ENCODE assay signal across 11 mouse cellular contexts in the genomic region with DNA sequence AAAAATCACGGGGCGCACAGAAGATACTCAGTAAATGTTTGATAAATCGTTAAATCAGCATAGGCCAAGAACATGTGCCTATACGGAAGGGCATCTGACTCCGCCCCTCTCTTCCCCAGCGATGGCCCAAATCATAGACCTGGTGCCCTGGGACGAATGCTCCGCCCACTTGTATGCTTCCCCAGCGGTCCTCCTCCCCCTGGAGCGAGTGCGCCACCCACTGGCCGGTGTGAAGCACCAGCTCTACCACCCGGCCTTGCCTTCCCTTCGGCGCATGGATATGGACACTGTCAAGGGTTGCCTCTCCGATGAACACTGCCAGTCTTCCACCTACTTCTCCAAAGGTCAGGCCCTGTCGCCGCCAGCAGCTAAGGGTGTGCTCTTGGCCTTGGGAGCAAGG. TPM values are rescaled to one million over a fixed set of nuclear protein-coding genes. Genes with fewer than 3 reads are reported as not detected.
DNase-seq lines count a peak whose midpoint lies in the region; ATAC-seq and TF ChIP-seq lines count a peak whose summit lies in the region.
"Had no signal": no experiment of that assay in that cellular context is flagged by ENCODE, and none has a peak within 500 bp of the region (broad histone marks: within the 10 kb centered on the region; RNA-seq: fewer than 3 reads in every experiment).

No protein-coding gene starts in this region.

- no peaks in the 10 kb centered on the region for H3K4me1 ChIP-seq in lung, embryonic 15.5 days
- H3K4me1 ChIP-seq in lung, adult 2 months (ENCODE audit: control insufficient read depth, insufficient read depth, low read length), result no peaks in the 10 kb centered on the region

- H3K27me3 ChIP-seq in lung, embryonic 15.5 days, result no peaks in the 10 kb centered on the region
- H3K27me3 ChIP-seq in splenic B cell, adult 2 months (ENCODE audit: control insufficient read depth, insufficient read depth, low read length, poor library complexity, severe bottlenecking), result no peaks in the 10 kb centered on the region

- no peak overlapping the region for H3K4me3 ChIP-seq in lung, embryonic 15.5 days
- no peak overlapping the region for H3K4me3 ChIP-seq in lung, adult 2 months (replicated peaks; ENCODE audit: extremely low read depth, low read depth, low read length)

- no peaks in the 10 kb centered on the region for H3K9me3 ChIP-seq in lung, embryonic 15.5 days

- 67% methylated on average over 18 of the region's 18 CpGs for WGBS in lung, embryonic 15.5 days
- WGBS in lung, adult 2 months, result 69% methylated on average over 18 of the region's 18 CpGs

- peak; percentile 19 for DNase-seq in gastrocnemius, adult 18-20 months (ENCODE audit: low spot score)
- DNase-seq in gastrocnemius, postnatal 36 days, result no peak
- DNase-seq in lung, adult 2 months, result no peak
- DNase-seq in adrenal gland, postnatal 10 days, result peak; percentile 74
- peak; percentile 19 for DNase-seq in splenic B cell, adult 2 months (ENCODE audit: low read depth, low spot score)
- no peak for DNase-seq in urinary bladder, adult 2 months (ENCODE audit: low spot score)
- no peak for DNase-seq in frontal cortex, postnatal 14 days (ENCODE audit: low spot score in 2 of 2)

- TF ChIP-seq POLR2A in lung, adult 2 months (IDR thresholded peaks at IDR 0.05; ENCODE audit: borderline replicate concordance, extremely low read depth, low read depth, low read length), result no peak

- 0 out of 2 replicates have a peak, but pooled peaks have one; percentile 23 for ATAC-seq in lung, embryonic 15.5 days (ENCODE audit: borderline replicate concordance, extremely low read depth, low FRiP score, low TSS enrichment)

- no peak for TF ChIP-seq CTCF in lung, adult 2 months (IDR thresholded peaks at IDR 0.05; ENCODE audit: insufficient read depth, low read length)

- intact Hi-C loops in gastrocnemius, postnatal 36 days (cut with DNase I), result no loop called here

- no peak overlapping the region for H3K4me2 ChIP-seq in lung, embryonic 15.5 days

- no peaks in the 10 kb centered on the region for H3K36me3 ChIP-seq in lung, embryonic 15.5 days
- H3K36me3 ChIP-seq in splenic B cell, adult 2 months (ENCODE audit: control insufficient read depth, insufficient read depth, low read length, poor library complexity, severe bottlenecking), result no peaks in the 10 kb centered on the region

- H3K9ac ChIP-seq in lung, embryonic 15.5 days, result no peak overlapping the region

- H3K27ac ChIP-seq in lung, embryonic 15.5 days, result no peak overlapping the region
- H3K27ac ChIP-seq: macrophage had no signal

RNA-seq across cellular contexts. Expression of a gene that starts 2.5 kb away (rescaled TPM):
- total RNA-seq in gastrocnemius, adult 18-20 months (2021), result not detected
- not detected for total RNA-seq in gastrocnemius, postnatal 36 days (2021)
- polyA plus RNA-seq in lung, embryonic 15.5 days (2015; fragmentation: Nextera tagmentation; extraction: Ambion mirVana), result 0.63 and 0.64 TPM in 2 replicates
- polyA plus RNA-seq in lung, adult 2 months (2012; rRNA removed), result 2.4 and 4.2 TPM in 2 replicates
- not detected for total RNA-seq in adrenal gland, postnatal 10 days (2021)
- polyA plus RNA-seq in urinary bladder, adult 2 months (2012; rRNA removed), result 1.7 and 3.3 TPM in 2 replicates
- total RNA-seq: hematopoietic stem cell, adult 5-6 weeks had no signal
- polyA plus RNA-seq: macrophage; neural tube, embryonic 11.5 days had no signal

RNA-seq across cellular contexts. Expression of a gene that starts 6.5 kb away (rescaled TPM):
- under 1 TPM; 0.05 to 0.07 TPM for total RNA-seq in gastrocnemius, adult 18-20 months (2021)
- total RNA-seq in gastrocnemius, postnatal 36 days (2021), result under 1 TPM; 0.27 to 0.51 TPM
- 0.25 and 0.99 TPM in 2 replicates for polyA plus RNA-seq in lung, embryonic 15.5 days (2015; fragmentation: Nextera tagmentation; extraction: Ambion mirVana)
- polyA plus RNA-seq in lung, adult 2 months (2012; rRNA removed), result 1.9 and 2.4 TPM in 2 replicates
- total RNA-seq in adrenal gland, postnatal 10 days (2021), result 1 to 10 TPM in 1 of 2 experiments, under 1 TPM in 1; 0.60 to 1.5 TPM
- polyA plus RNA-seq in urinary bladder, adult 2 months (2012; rRNA removed), result 1.5 and 2.9 TPM in 2 replicates

RNA-seq across cellular contexts. Expression of a gene that starts 18.9 kb away (rescaled TPM):
- total RNA-seq in gastrocnemius, adult 18-20 months (2021), result 1 to 10 TPM; 2.8 to 3.2 TPM
- total RNA-seq in gastrocnemius, postnatal 36 days (2021), result 1 to 10 TPM; 3.1 to 3.3 TPM
- 8.2 and 9.4 TPM in 2 replicates for polyA plus RNA-seq in lung, embryonic 15.5 days (2015; fragmentation: Nextera tagmentation; extraction: Ambion mirVana)
- polyA plus RNA-seq in lung, adult 2 months (2012; rRNA removed), result 17.1 and 20.8 TPM in 2 replicates
- 10 to 100 TPM; 10.5 to 11.3 TPM for total RNA-seq in adrenal gland, postnatal 10 days (2021)
- 6.8 and 7.9 TPM in 2 replicates for polyA plus RNA-seq in urinary bladder, adult 2 months (2012; rRNA removed)

RNA-seq across cellular contexts. Expression of a gene that starts 19.2 kb away (rescaled TPM):
- total RNA-seq in gastrocnemius, adult 18-20 months (2021), result 1 to 10 TPM; 4.8 to 5.7 TPM
- 1 to 10 TPM; 4.4 to 5.7 TPM for total RNA-seq in gastrocnemius, postnatal 36 days (2021)
- 39.6 and 40.4 TPM in 2 replicates for polyA plus RNA-seq in lung, embryonic 15.5 days (2015; fragmentation: Nextera tagmentation; extraction: Ambion mirVana)
- 26.1 and 31.8 TPM in 2 replicates for polyA plus RNA-seq in lung, adult 2 months (2012; rRNA removed)
- 10 to 100 TPM; 18.5 to 20.5 TPM for total RNA-seq in adrenal gland, postnatal 10 days (2021)
- 34.5 and 43.1 TPM in 2 replicates for polyA plus RNA-seq in urinary bladder, adult 2 months (2012; rRNA removed)

RNA-seq across cellular contexts. Expression of a gene that starts 39.2 kb away (rescaled TPM):
- 10 to 100 TPM; 16.8 to 17.8 TPM for total RNA-seq in gastrocnemius, adult 18-20 months (2021)
- 10 to 100 TPM; 14.3 to 17.8 TPM for total RNA-seq in gastrocnemius, postnatal 36 days (2021)
- 18.1 and 20.4 TPM in 2 replicates for polyA plus RNA-seq in lung, embryonic 15.5 days (2015; fragmentation: Nextera tagmentation; extraction: Ambion mirVana)
- polyA plus RNA-seq in lung, adult 2 months (2012; rRNA removed), result 120 and 133 TPM in 2 replicates
- total RNA-seq in adrenal gland, postnatal 10 days (2021), result 10 to 100 TPM; 23.0 to 32.7 TPM
- polyA plus RNA-seq in urinary bladder, adult 2 months (2012; rRNA removed), result 17.1 and 27.3 TPM in 2 replicates

Comparison
In these comparisons a context has a peak if more than half of its experiments do, and no peak if none do; other contexts are left out.
1. DNase-seq: peak in gastrocnemius, adult 18-20 months (single experiment), adrenal gland, postnatal 10 days (single experiment) and splenic B cell, adult 2 months (single experiment); none in gastrocnemius, postnatal 36 days (0 of 2), lung, adult 2 months (single experiment), urinary bladder, adult 2 months (single experiment) and frontal cortex, postnatal 14 days (0 of 2).